Mouse (Mus musculus) kidney, embryonic 14.5 days (tissue): ENCODE results near the gene Zdhhc22. TPM values are rescaled to one million over a fixed set of nuclear protein-coding genes. Genes with fewer than 3 reads are reported as not detected.

Experiments
- ATAC-seq: fragments of 200-750 bp; cut with Nextera tagmentation; 2 replicates; pipeline ENCODE4 v1.8.0; 2017; ENCODE audit warnings: moderate number of reproducible peaks, mild to moderate bottlenecking, moderate TSS enrichment, moderate library complexity; ENCODE audit not compliant: low FRiP score, low TSS enrichment
- H3K27ac ChIP-seq: fragments of 300-500 bp; sonication (generic); 2 replicates; pipeline ENCODE4 v1.5.1; 2014; ENCODE audit warnings: low read depth, mild to moderate bottlenecking, low read length, moderate library complexity, mixed read lengths
- H3K27me3 ChIP-seq: fragments of 300-500 bp; sonication (generic); 2 replicates; pipeline ENCODE4 v1.6.1; 2014; ENCODE audit warnings: mild to moderate bottlenecking, low read length; ENCODE audit not compliant: control insufficient read depth, insufficient read depth
- H3K36me3 ChIP-seq: fragments of 300-500 bp; sonication (generic); 2 replicates; pipeline ENCODE4 v1.6.1; 2014; ENCODE audit warnings: low read length, mixed read lengths; ENCODE audit not compliant: control insufficient read depth, insufficient read depth
- H3K4me1 ChIP-seq: fragments of 300-500 bp; sonication (generic); 2 replicates; pipeline ENCODE4 v1.6.1; 2014; ENCODE audit warnings: low read length, mixed read lengths; ENCODE audit not compliant: control insufficient read depth, insufficient read depth
- H3K4me2 ChIP-seq: fragments of 300-500 bp; sonication (generic); replicated peaks from 2 replicates; pipeline ENCODE4 v1.6.1; 2014; ENCODE audit warnings: low read depth, mild to moderate bottlenecking, low read length
- H3K4me3 ChIP-seq: fragments of 300-500 bp; sonication (generic); 2 replicates; pipeline ENCODE4 v1.5.1; 2014; ENCODE audit warnings: mild to moderate bottlenecking, low read length
- H3K9ac ChIP-seq: fragments of 300-500 bp; sonication (generic); 2 replicates; pipeline ENCODE4 v1.6.1; 2014; ENCODE audit warnings: low read depth, mild to moderate bottlenecking, low read length, moderate library complexity
- H3K9me3 ChIP-seq: fragments of 300-500 bp; sonication (generic); 2 replicates; pipeline ENCODE4 v1.6.1; 2016; ENCODE audit warnings: low read length; ENCODE audit not compliant: control insufficient read depth
- WGBS: fragments of 180-500 bp; shearing (Covaris S2); extraction: QIAGEN DNeasy Blood & Tissue Kit; methylation state at CpG from one replicate; pipeline ENCODE4 v1.1.7; 2014; 5-methylcytosine and 5-hydroxymethylcytosine counted together
- polyA plus RNA-seq: library from polyadenylated mRNA; unstranded; fragments of >200 nt; fragmentation: Nextera tagmentation; extraction: Ambion mirVana; gene quantifications from 2 replicates; pipeline ENCODE4 v1.2.1, GENCODE M21; 2014

Zdhhc22 gene
- polyA plus RNA-seq, 1 experiment from 2014 or later, result not detected

DNA sequence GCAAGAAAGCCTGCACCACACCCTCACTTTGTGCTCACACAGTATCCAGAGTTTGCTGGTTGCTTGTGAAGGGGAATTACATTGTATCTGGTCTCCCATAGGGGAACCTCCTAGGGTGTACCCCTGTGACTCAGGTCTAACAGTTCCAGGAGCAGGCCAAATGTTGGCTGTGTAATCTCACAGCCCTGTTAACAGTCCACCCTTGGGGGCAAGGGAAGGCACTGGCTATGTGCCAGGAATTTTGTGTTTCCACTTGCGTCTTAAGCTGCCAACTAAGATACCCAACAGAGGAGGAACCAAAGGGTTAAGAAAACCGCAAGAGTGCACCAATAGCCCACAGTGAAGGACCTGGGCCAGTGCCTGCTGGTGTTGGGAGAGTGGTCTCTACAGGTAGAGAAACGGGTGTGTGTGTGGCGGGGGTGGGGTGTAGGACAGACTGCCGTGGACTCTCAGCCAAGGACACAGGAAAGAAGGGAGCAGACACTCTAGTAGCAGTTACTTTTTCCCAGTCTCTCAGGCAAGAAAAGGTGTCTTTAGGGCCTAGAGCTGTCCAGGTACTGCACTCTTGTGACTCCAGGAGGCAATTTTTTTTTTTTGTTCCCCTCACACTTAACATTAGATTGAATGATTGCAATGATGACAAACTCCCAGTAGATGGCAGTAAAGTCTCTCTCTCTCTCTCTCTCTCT is 10.1 kb upstream of the Zdhhc22 start:
- ATAC-seq, result no peak
- Histone ChIP-seq H3K9ac (no peak overlapping the region), H3K27me3 (no peaks in the 10 kb centered on the region), H3K36me3 (no peaks in the 10 kb centered on the region), H3K4me3 (no peak overlapping the region), H3K4me2 (no peak overlapping the region), H3K27ac (no peak overlapping the region), H3K4me1 (no peaks in the 10 kb centered on the region), H3K9me3 (no peaks in the 10 kb centered on the region)
- WGBS, result 72% methylated on average over 5 of the region's 5 CpGs

- H3K27ac ChIP-seq, result no peak overlapping the region
- H3K9ac ChIP-seq, result no peak overlapping the region
- no peak overlapping the region for H3K4me2 ChIP-seq
- H3K4me3 ChIP-seq, result no peak overlapping the region
- H3K27me3 ChIP-seq, result no peaks in the 10 kb centered on the region
- H3K9me3 ChIP-seq, result no peaks in the 10 kb centered on the region
- WGBS, result 73% methylated on average over 10 of the region's 10 CpGs
- no peaks in the 10 kb centered on the region for H3K36me3 ChIP-seq
- H3K4me1 ChIP-seq, result no peaks in the 10 kb centered on the region
- no peak for ATAC-seq
Observed at GRCm38 (mm10) chr12:86999283-86999820, 9.1 kb upstream of the Zdhhc22 start.

- Histone ChIP-seq H3K27ac (no peak overlapping the region), H3K4me2 (no peak overlapping the region), H3K36me3 (no peaks in the 10 kb centered on the region), H3K4me3 (no peak overlapping the region), H3K9me3 (no peaks in the 10 kb centered on the region), H3K4me1 (no peaks in the 10 kb centered on the region), H3K9ac (no peak overlapping the region), H3K27me3 (no peaks in the 10 kb centered on the region)
- 85% methylated on average over 4 of the region's 4 CpGs for WGBS
- ATAC-seq, result no peak
Observed at GRCm38 (mm10) chr12:86998699-86999098, 8.5 kb upstream of the Zdhhc22 start.

DNA sequence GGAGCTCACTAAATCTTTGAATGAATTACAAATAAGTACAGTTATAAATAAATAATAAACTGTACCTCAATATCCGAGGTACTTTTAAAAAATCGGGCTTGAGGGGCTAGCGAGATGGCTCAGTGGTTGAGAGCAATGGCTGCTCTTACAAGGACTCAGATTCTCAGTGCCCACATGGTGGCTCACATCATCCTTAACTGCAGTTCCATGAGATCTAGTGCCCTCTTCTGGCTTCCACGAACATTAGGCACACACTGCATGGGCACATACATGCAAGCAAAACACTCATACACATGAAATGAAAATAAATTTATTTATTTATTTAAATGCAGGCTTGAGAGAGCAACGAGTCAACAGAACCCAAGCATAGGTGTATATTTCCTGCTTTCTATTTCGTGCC is 5.7 kb upstream of the Zdhhc22 start:
- no peak for ATAC-seq
- no peaks in the 10 kb centered on the region for H3K36me3 ChIP-seq
- WGBS, result 74% methylated on average over 6 of the region's 6 CpGs

GRCm38 (mm10) chr12:86994776-86995175 is 4.5 kb upstream of the Zdhhc22 start:
- 0 out of 2 replicates have a peak, but pooled peaks cover 2% of the 10 kb centered on the region for H3K4me1 ChIP-seq
- no peaks in the 10 kb centered on the region for H3K9me3 ChIP-seq
- H3K4me3 ChIP-seq, result no peak overlapping the region
- no peaks in the 10 kb centered on the region for H3K36me3 ChIP-seq
- H3K9ac ChIP-seq, result no peak overlapping the region
- no peak for ATAC-seq
- 40% methylated on average over 3 of the region's 3 CpGs for WGBS
- H3K27me3 ChIP-seq, result peaks cover 17% of the 10 kb centered on the region
- H3K27ac ChIP-seq, result no peak overlapping the region
- no peak overlapping the region for H3K4me2 ChIP-seq

More for the DNA sequence above, 5.7 kb upstream of the Zdhhc22 start:
- Histone ChIP-seq H3K27ac (no peak overlapping the region), H3K27me3 (peaks cover 5% of the 10 kb centered on the region), H3K4me1 (no peaks in the 10 kb centered on the region), H3K9ac (no peak overlapping the region), H3K4me2 (no peak overlapping the region), H3K9me3 (no peaks in the 10 kb centered on the region), H3K4me3 (no peak overlapping the region)

DNA sequence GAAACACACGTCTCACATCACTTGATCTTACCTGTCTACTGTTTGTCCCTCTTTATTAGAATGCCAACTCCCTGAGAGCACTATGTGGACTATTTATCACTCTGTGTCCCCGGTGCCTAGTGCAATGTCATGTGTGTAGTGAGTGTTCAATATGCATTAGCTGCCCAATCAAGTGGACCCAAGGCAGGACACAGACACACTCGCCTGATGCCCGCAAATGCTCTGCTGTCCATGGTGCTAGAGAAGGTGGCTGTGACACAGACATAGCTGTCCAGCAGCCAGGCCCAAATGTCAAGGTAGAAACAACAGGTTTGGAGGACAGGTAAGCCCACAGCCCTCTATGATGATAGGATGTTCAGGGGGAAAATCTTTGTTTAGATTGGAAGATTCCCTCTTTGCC is 3.9 kb upstream of the Zdhhc22 start:
- 34% methylated on average over 4 of the region's 4 CpGs for WGBS
- no peak overlapping the region for H3K4me3 ChIP-seq
- no peak overlapping the region for H3K9ac ChIP-seq
- no peaks in the 10 kb centered on the region for H3K9me3 ChIP-seq
- H3K27ac ChIP-seq, result no peak overlapping the region
- H3K4me2 ChIP-seq, result no peak overlapping the region
- 0 out of 2 replicates have a peak, but pooled peaks cover 4% of the 10 kb centered on the region for H3K4me1 ChIP-seq
- H3K36me3 ChIP-seq, result no peaks in the 10 kb centered on the region
- peaks cover 23% of the 10 kb centered on the region for H3K27me3 ChIP-seq
- no peak for ATAC-seq

DNA sequence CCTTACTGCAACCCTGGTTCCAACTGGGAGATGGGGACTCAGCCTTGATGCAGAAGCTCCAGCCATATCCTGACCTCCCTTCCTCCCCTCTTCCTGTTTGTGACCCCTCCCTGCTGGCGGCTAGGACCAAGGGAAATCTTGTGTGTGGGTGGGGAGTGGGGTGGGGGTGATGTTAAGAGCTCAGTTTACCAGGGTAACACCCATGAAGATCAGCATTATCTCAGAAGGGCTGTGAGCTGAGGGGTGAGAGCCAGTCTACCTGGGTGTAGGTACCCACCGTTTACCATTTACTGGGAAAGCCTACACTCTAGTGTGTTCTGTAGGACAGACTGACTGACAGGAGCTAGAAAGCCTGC is 503 bp upstream of the Zdhhc22 start:
- no peak overlapping the region for H3K27ac ChIP-seq
- no peak overlapping the region for H3K4me3 ChIP-seq
- H3K36me3 ChIP-seq, result no peaks in the 10 kb centered on the region
- H3K27me3 ChIP-seq, result peaks cover 51% of the 10 kb centered on the region
- H3K4me1 ChIP-seq, result 0 out of 2 replicates have a peak, but pooled peaks cover 4% of the 10 kb centered on the region
- no peak overlapping the region; the same call in 1 of the 2 replicates for H3K4me2 ChIP-seq
- no peaks in the 10 kb centered on the region for H3K9me3 ChIP-seq
- 52% methylated on average over 2 of the region's 2 CpGs for WGBS
- H3K9ac ChIP-seq, result no peak overlapping the region
- ATAC-seq, result no peak

- 8% methylated on average over 15 of the region's 15 CpGs for WGBS
- no peak for ATAC-seq
- H3K27ac ChIP-seq, result no peak overlapping the region
- H3K9ac ChIP-seq, result no peak overlapping the region
- no peak overlapping the region for H3K4me3 ChIP-seq
- H3K36me3 ChIP-seq, result no peaks in the 10 kb centered on the region
- H3K27me3 ChIP-seq, result peaks cover 57% of the 10 kb centered on the region
- 0 out of 2 replicates have a peak, but pooled peaks cover 4% of the 10 kb centered on the region for H3K4me1 ChIP-seq
- no peak overlapping the region for H3K4me2 ChIP-seq
- no peaks in the 10 kb centered on the region for H3K9me3 ChIP-seq
Observed at GRCm38 (mm10) chr12:86989378-86989777, 852 bp downstream of the Zdhhc22 start.

- H3K4me3 ChIP-seq, result no peak overlapping the region
- peaks cover 57% of the 10 kb centered on the region for H3K27me3 ChIP-seq
- ATAC-seq, result no peak
- WGBS, result 48% methylated on average over 16 of the region's 16 CpGs
- H3K27ac ChIP-seq, result no peak overlapping the region
- H3K9me3 ChIP-seq, result no peaks in the 10 kb centered on the region
- H3K4me2 ChIP-seq, result no peak overlapping the region
- no peak overlapping the region for H3K9ac ChIP-seq
- H3K36me3 ChIP-seq, result no peaks in the 10 kb centered on the region
- 0 out of 2 replicates have a peak, but pooled peaks cover 4% of the 10 kb centered on the region for H3K4me1 ChIP-seq
Observed at GRCm38 (mm10) chr12:86988227-86988626, 2.0 kb downstream of the Zdhhc22 start.
